Mouse (Mus musculus): ENCODE results near the gene Vps4a. TPM values are rescaled to one million over a fixed set of nuclear protein-coding genes. Genes with fewer than 3 reads are reported as not detected.

The Vps4a gene
- total RNA-seq, 2 experiments from 2014 or later = 55.6 to 59.1 TPM

Other genes with a start within 250 kb of the Vps4a start
- 1 to 10 TPM; 1.2 to 1.9 TPM for gene Has3, start 161.0 kb upstream of the Vps4a start, total RNA-seq (2021)
- gene Utp4, start 137.6 kb upstream of the Vps4a start, total RNA-seq (2021) = 10 to 100 TPM; 19.2 to 23.0 TPM
- 10 to 100 TPM; 19.9 to 21.0 TPM for gene Sntb2, start 95.5 kb upstream of the Vps4a start, total RNA-seq (2021)
- 10 to 100 TPM; 49.4 to 49.6 TPM for gene Pdf, start 17.4 kb downstream of the Vps4a start, total RNA-seq (2021)
- 10 to 100 TPM; 18.6 to 18.9 TPM for gene Cog8, start 25.5 kb downstream of the Vps4a start, total RNA-seq (2021)
- gene Nip7, start 25.7 kb downstream of the Vps4a start, total RNA-seq (2021) = 10 to 100 TPM; 19.5 to 24.2 TPM
- not detected for gene Tmed6, start 34.4 kb downstream of the Vps4a start, total RNA-seq (2021)
- gene Terf2, start 65.3 kb downstream of the Vps4a start, total RNA-seq (2021) = 10 to 100 TPM; 14.4 to 15.0 TPM
- 10 to 100 TPM; 35.0 to 39.5 TPM for gene Cyb5b, start 119.4 kb downstream of the Vps4a start, total RNA-seq (2021)

Data from heart, postnatal 14 days (tissue).